Mouse (Mus musculus): ENCODE measurements around the gene Krtap4-8. TPM values are rescaled to one million over a fixed set of nuclear protein-coding genes. Genes with fewer than 3 reads are reported as not detected.

The Krtap4-8 gene
- polyA plus RNA-seq (2015; fragmentation: Nextera tagmentation; extraction: Ambion mirVana), result not detected in 2 replicates

GRCm38 (mm10) chr11:99780604-99781003 lies at the start of gene Krtap4-8:
TSS of gene Krtap4-8 (minus strand) at chr11:99780704.

GRCm38 (mm10) chr11:99815566-99815965 lies 35.1 kb upstream of the Krtap4-8 start, which contains the start of gene Gm11564:
TSS of gene Gm11564 (minus strand) at chr11:99815666.

GRCm38 (mm10) chr11:99809792-99810191 lies 29.3 kb upstream of the Krtap4-8 start, which contains the start of gene Krtap4-13:
TSS of gene Krtap4-13 (minus strand) at chr11:99809892.

GRCm38 (mm10) chr11:99804346-99804745 lies 23.8 kb upstream of the Krtap4-8 start, which contains the start of gene Gm11554:
TSS of gene Gm11554 (minus strand) at chr11:99804446.

DNA sequence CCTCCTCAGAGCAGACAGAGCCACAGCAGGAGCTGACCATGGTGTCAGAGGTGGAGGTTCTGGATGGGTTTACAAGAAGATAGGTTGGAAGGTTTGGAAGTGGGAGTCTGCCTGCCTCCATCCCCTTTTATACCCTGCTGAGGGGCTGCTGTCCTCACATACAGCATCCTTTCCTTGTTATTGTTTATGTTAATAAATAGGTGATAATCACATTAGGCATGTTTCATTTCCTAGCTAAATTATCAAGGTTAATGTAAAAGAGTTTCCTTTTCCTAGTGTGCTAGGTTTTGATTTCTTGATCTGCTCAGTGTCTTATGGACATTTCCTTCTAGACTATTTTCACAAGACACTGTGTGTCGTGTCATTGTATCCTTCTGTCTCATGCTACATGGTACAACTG lies 18.3 kb upstream of the Krtap4-8 start, which contains the start of gene Gm11569:
Gm11569 (minus strand) TSS at position 101 of the 400 bp plus-strand sequence.

DNA sequence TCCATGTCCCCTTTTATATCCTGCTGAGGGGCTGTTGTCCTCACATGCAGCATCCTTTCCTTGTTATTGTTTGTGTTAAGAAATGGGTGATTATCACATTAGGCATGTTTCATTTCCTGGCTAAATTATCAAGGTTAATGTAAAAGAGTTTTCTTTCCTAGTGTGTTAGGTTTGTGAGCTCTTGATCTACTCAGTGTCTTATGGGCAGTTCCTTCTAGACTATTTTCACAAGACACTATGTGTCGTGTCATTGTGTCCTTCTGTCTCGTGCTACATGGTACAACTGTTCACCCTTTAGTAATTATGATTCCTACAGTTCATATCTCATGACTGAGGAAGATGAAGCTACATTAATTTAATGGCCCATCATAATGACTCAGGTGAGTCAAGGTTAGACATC lies 12.9 kb upstream of the Krtap4-8 start, which contains the start of gene Gm11596:
Gm11596 (minus strand) TSS at position 101 of the 400 bp plus-strand sequence.

GRCm38 (mm10) chr11:99784900-99785299 lies 4.4 kb upstream of the Krtap4-8 start, which contains the start of gene Krtap4-9:
TSS of gene Krtap4-9 (plus strand) at chr11:99785200.

DNA sequence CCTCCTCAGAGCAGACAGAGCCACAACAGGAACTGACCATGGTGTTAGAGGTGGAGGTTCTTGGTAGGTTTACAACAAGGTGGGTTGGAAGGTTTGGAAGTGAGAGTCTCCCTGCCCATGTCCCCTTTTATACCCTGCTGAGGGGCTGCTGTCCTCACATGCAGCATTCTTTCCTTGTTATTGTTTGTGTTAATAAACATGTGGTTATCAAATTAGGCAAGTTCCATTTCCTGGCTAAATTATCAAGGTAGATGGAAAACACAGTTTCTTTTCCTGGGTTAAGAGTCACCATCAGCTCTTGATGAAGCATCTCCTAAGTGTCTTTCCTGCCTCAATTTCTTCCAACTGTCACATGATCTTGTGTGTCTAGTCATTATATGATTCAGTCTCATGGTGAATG lies 7.7 kb downstream of the Krtap4-8 start, which contains the start of gene Gm11595:
Gm11595 (minus strand) TSS at position 101 of the 400 bp plus-strand sequence.

DNA sequence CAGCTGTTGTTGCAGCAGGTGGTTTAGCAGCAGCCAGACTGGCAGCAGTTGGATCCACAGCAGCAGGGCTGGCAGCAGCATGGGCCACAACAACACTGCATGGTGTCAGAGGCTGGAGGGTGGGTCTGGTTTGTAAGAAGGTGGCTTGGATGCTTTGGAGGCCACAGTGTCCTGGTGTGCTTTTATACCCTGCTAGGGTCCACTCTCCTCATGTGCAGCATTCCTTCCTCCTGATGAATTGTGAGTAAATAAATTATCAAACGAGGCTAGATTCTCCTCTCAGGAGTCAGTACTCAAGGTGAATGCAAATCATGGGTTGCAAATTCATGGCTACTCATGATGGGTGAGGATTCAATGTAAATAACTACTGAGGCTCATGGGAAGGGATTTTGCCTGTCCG lies 46.3 kb downstream of the Krtap4-8 start, which contains the start of gene Gm14180:
Gm14180 (minus strand) TSS at position 101 of the 400 bp plus-strand sequence.

Other genes starting within 250 kb of the Krtap4-8 start
- gene Krt40, start 237.5 kb downstream of the Krtap4-8 start, polyA plus RNA-seq (2015; fragmentation: Nextera tagmentation; extraction: Ambion mirVana), result not detected in 2 replicates
- not detected in 2 replicates for gene Krtap3-3, start 229.8 kb downstream of the Krtap4-8 start, polyA plus RNA-seq (2015; fragmentation: Nextera tagmentation; extraction: Ambion mirVana)
- not detected in 2 replicates for gene Krtap3-2, start 223.9 kb downstream of the Krtap4-8 start, polyA plus RNA-seq (2015; fragmentation: Nextera tagmentation; extraction: Ambion mirVana)
- gene Gm11939, start 221.2 kb downstream of the Krtap4-8 start, polyA plus RNA-seq (2015; fragmentation: Nextera tagmentation; extraction: Ambion mirVana), result not detected in 2 replicates
- gene Krtap3-1, start 214.1 kb downstream of the Krtap4-8 start, polyA plus RNA-seq (2015; fragmentation: Nextera tagmentation; extraction: Ambion mirVana), result not detected in 2 replicates
- not detected in 2 replicates for gene Krtap1-5, start 199.7 kb downstream of the Krtap4-8 start, polyA plus RNA-seq (2015; fragmentation: Nextera tagmentation; extraction: Ambion mirVana)
- gene Krtap1-4, start 197.1 kb downstream of the Krtap4-8 start, polyA plus RNA-seq (2015; fragmentation: Nextera tagmentation; extraction: Ambion mirVana), result not detected in 2 replicates
- not detected in 2 replicates for gene Krtap1-3, start 189.4 kb downstream of the Krtap4-8 start, polyA plus RNA-seq (2015; fragmentation: Nextera tagmentation; extraction: Ambion mirVana)
- gene Krtap9-3, start 182.6 kb downstream of the Krtap4-8 start, polyA plus RNA-seq (2015; fragmentation: Nextera tagmentation; extraction: Ambion mirVana), result not detected in 2 replicates
- not detected in 2 replicates for gene Gm11938, start 177.4 kb downstream of the Krtap4-8 start, polyA plus RNA-seq (2015; fragmentation: Nextera tagmentation; extraction: Ambion mirVana)
- not detected in 2 replicates for gene Gm11937, start 170.5 kb downstream of the Krtap4-8 start, polyA plus RNA-seq (2015; fragmentation: Nextera tagmentation; extraction: Ambion mirVana)
- not detected in 2 replicates for gene Krtap2-4, start 165.9 kb downstream of the Krtap4-8 start, polyA plus RNA-seq (2015; fragmentation: Nextera tagmentation; extraction: Ambion mirVana)
- gene Gm11562, start 160.3 kb downstream of the Krtap4-8 start, polyA plus RNA-seq (2015; fragmentation: Nextera tagmentation; extraction: Ambion mirVana), result not detected in 2 replicates
- gene Krtap4-1, start 152.5 kb downstream of the Krtap4-8 start, polyA plus RNA-seq (2015; fragmentation: Nextera tagmentation; extraction: Ambion mirVana), result not detected in 2 replicates
- not detected in 2 replicates for gene Krtap4-2, start 145.6 kb downstream of the Krtap4-8 start, polyA plus RNA-seq (2015; fragmentation: Nextera tagmentation; extraction: Ambion mirVana)
- not detected in 2 replicates for gene Krtap4-7, start 136.6 kb downstream of the Krtap4-8 start, polyA plus RNA-seq (2015; fragmentation: Nextera tagmentation; extraction: Ambion mirVana)
- not detected in 2 replicates for gene Gm11555, start 130.5 kb downstream of the Krtap4-8 start, polyA plus RNA-seq (2015; fragmentation: Nextera tagmentation; extraction: Ambion mirVana)
- gene Gm11563, start 121.7 kb downstream of the Krtap4-8 start, polyA plus RNA-seq (2015; fragmentation: Nextera tagmentation; extraction: Ambion mirVana), result not detected in 2 replicates
- gene Krtap4-6, start 114.7 kb downstream of the Krtap4-8 start, polyA plus RNA-seq (2015; fragmentation: Nextera tagmentation; extraction: Ambion mirVana), result not detected in 2 replicates
- gene Gm14190, start 90.0 kb downstream of the Krtap4-8 start, polyA plus RNA-seq (2015; fragmentation: Nextera tagmentation; extraction: Ambion mirVana), result not detected in 2 replicates
- gene Gm14180, start 46.4 kb downstream of the Krtap4-8 start, polyA plus RNA-seq (2015; fragmentation: Nextera tagmentation; extraction: Ambion mirVana), result not detected in 2 replicates
- not detected in 2 replicates for gene Gm11595, start 7.8 kb downstream of the Krtap4-8 start, polyA plus RNA-seq (2015; fragmentation: Nextera tagmentation; extraction: Ambion mirVana)
- not detected in 2 replicates for gene Krtap4-9, start 4.5 kb upstream of the Krtap4-8 start, polyA plus RNA-seq (2015; fragmentation: Nextera tagmentation; extraction: Ambion mirVana)
- not detected in 2 replicates for gene Gm11596, start 12.8 kb upstream of the Krtap4-8 start, polyA plus RNA-seq (2015; fragmentation: Nextera tagmentation; extraction: Ambion mirVana)
- not detected in 2 replicates for gene Gm11569, start 18.2 kb upstream of the Krtap4-8 start, polyA plus RNA-seq (2015; fragmentation: Nextera tagmentation; extraction: Ambion mirVana)
- not detected in 2 replicates for gene Gm11554, start 23.7 kb upstream of the Krtap4-8 start, polyA plus RNA-seq (2015; fragmentation: Nextera tagmentation; extraction: Ambion mirVana)
- not detected in 2 replicates for gene Krtap4-13, start 29.2 kb upstream of the Krtap4-8 start, polyA plus RNA-seq (2015; fragmentation: Nextera tagmentation; extraction: Ambion mirVana)
- gene Gm11564, start 35.0 kb upstream of the Krtap4-8 start, polyA plus RNA-seq (2015; fragmentation: Nextera tagmentation; extraction: Ambion mirVana), result not detected in 2 replicates
- not detected in 2 replicates for gene 2300003K06Rik, start 57.4 kb upstream of the Krtap4-8 start, polyA plus RNA-seq (2015; fragmentation: Nextera tagmentation; extraction: Ambion mirVana)
- not detected in 2 replicates for gene Krtap4-16, start 70.9 kb upstream of the Krtap4-8 start, polyA plus RNA-seq (2015; fragmentation: Nextera tagmentation; extraction: Ambion mirVana)
- not detected in 2 replicates for gene Gm11568, start 77.2 kb upstream of the Krtap4-8 start, polyA plus RNA-seq (2015; fragmentation: Nextera tagmentation; extraction: Ambion mirVana)
- not detected in 2 replicates for gene Gm11559, start 83.8 kb upstream of the Krtap4-8 start, polyA plus RNA-seq (2015; fragmentation: Nextera tagmentation; extraction: Ambion mirVana)
- gene Krtap9-1, start 92.7 kb upstream of the Krtap4-8 start, polyA plus RNA-seq (2015; fragmentation: Nextera tagmentation; extraction: Ambion mirVana), result not detected in 2 replicates
- not detected in 2 replicates for gene Gm11567, start 98.5 kb upstream of the Krtap4-8 start, polyA plus RNA-seq (2015; fragmentation: Nextera tagmentation; extraction: Ambion mirVana)
- not detected in 2 replicates for gene Krtap31-1, start 127.2 kb upstream of the Krtap4-8 start, polyA plus RNA-seq (2015; fragmentation: Nextera tagmentation; extraction: Ambion mirVana)
- not detected in 2 replicates for gene Gm11565, start 134.0 kb upstream of the Krtap4-8 start, polyA plus RNA-seq (2015; fragmentation: Nextera tagmentation; extraction: Ambion mirVana)
- not detected in 2 replicates for gene Krtap31-2, start 155.6 kb upstream of the Krtap4-8 start, polyA plus RNA-seq (2015; fragmentation: Nextera tagmentation; extraction: Ambion mirVana)
- gene Krtap9-5, start 167.8 kb upstream of the Krtap4-8 start, polyA plus RNA-seq (2015; fragmentation: Nextera tagmentation; extraction: Ambion mirVana), result not detected in 2 replicates
- gene Krtap29-1, start 198.3 kb upstream of the Krtap4-8 start, polyA plus RNA-seq (2015; fragmentation: Nextera tagmentation; extraction: Ambion mirVana), result not detected in 2 replicates
- not detected in 2 replicates for gene Krtap16-1, start 205.9 kb upstream of the Krtap4-8 start, polyA plus RNA-seq (2015; fragmentation: Nextera tagmentation; extraction: Ambion mirVana)
- not detected in 2 replicates for gene Krtap17-1, start 213.3 kb upstream of the Krtap4-8 start, polyA plus RNA-seq (2015; fragmentation: Nextera tagmentation; extraction: Ambion mirVana)
- gene Krt33a, start 235.5 kb upstream of the Krtap4-8 start, polyA plus RNA-seq (2015; fragmentation: Nextera tagmentation; extraction: Ambion mirVana), result not detected in 2 replicates
- not detected in 2 replicates for gene Krt33b, start 249.2 kb upstream of the Krtap4-8 start, polyA plus RNA-seq (2015; fragmentation: Nextera tagmentation; extraction: Ambion mirVana)